Mouse (Mus musculus): ENCODE measurements at regions not wholly inside any gene's neighbourhood (a gene's known extent, or its start where the extent isn't known, plus 50 kb on each side); places are given as distances from the start of the nearest gene placed in this dataset.

DNA sequence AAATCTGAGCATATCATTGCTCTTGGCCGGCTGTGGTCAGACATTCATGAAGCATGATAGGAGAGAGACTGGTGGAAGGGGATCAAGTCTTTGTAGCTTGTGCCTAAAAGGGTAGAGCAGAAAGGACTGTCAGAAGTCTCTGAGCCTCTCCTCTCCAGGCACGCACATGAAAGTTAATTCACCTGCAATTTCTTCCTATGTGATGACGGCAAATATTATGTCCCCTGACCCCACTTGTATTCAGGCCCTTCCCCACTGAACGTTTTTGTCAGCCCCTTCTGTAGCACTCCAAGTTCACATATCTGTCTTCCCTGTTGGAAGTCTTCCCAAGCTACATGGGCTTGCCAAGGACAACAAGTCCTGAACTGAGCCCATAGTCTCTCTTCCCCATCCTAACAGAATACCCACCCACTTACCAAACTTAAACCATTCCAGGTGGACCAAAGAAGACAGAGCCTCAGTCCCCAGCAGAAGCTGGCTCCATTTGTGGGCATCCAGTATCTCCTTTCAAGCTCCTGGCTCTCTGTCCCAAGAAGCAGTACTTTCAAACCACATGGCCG is 719.3 kb downstream of the Tns3 start:
- DNase-seq (ENCODE audit: inconsistent age in 2 of 2, low spot score in 1 of 2) = no peak

- no peak for DNase-seq (ENCODE audit: inconsistent age in 2 of 2, low spot score in 1 of 2)
These were observed 720.0 kb downstream of the Tns3 start for GRCm38 (mm10) chr11:7944373-7944772.

DNA sequence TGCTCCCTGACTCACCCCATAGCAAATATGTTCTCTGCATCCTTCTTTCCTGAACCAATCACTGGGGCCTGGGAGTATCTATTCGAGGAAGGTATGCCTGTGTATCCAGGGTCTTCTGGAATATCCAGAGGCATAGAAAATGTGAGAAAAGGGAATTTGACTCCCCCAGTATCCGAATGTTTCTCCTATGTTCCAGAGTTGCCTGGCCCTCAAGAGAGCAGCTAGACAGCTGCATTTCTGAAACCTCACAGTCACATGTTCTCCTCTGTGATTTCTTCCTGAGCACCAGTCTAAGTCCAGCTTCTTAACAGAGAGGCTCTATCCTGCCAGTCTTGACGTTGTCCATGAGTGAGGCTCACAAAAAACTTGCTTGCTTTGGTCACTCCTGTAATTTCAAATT is 719.9 kb upstream of the Igfbp3 start:
- no peak for DNase-seq (ENCODE audit: inconsistent age in 2 of 2, low spot score in 1 of 2)

- DNase-seq (ENCODE audit: inconsistent age in 2 of 2, low spot score in 1 of 2) = no peak
These were observed 718.9 kb upstream of the Igfbp3 start for GRCm38 (mm10) chr11:7932638-7933037.

DNA sequence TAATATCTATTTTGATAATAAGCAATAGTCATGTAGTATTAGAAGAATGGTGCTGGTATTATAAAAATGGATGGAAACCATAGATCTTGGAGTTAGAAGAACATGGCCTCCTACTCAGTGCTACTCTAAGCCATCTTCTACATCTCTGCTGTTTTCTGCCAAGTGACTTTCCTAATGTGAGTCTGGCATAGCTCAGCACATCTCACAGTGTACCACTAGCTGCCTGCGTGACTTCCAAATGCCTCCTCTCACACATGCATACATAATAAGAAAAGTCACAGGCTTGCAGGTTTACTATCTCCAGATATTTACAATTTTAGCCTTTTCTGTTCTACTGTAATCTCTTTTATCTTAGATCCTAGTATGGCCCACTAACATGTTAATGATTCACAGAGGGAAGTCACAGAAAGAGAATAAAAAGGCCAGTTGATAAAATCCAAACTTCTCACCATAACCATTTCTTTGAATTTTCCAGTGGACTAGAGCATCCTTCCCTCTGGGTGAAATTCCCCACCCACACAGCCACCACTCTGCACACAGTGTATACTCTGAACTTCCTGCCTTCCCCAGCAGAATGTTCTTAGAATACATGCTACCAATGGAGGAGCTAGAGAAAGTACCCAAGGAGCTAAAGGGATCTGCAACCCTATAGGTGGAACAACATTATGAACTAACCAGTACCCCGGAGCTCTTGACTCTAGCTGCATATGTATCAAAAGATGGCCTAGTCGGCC is 717.5 kb upstream of the Igfbp3 start:
- no peak for DNase-seq (ENCODE audit: inconsistent age in 2 of 2, low spot score in 1 of 2)

- DNase-seq (ENCODE audit: inconsistent age in 2 of 2, low spot score in 1 of 2) = no peak
These were observed 714.0 kb upstream of the Igfbp3 start for GRCm38 (mm10) chr11:7927676-7928075.

DNA sequence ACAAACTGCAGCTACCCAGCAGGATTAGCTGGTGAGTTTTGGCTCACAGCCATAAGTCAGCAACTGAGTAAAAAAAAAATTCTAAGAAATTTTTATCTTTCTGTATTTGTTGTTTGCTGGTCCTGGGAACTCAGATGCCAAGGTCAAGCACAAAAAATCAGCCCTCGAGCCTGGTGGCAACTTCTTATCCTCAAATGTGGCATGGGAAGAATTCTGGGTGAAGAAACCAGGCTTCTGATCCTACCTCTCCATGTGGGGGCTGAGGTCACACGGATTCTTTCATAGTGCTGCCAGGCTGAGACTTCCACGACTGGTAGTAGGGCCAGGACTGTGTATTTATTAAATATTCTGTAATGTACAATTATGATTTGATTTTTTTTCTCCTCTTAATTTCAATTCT is 698.3 kb upstream of the Igfbp3 start:
- peak in 1 of 2 experiments; percentile 57 for DNase-seq (ENCODE audit: inconsistent age in 2 of 2, low spot score in 1 of 2)

DNA sequence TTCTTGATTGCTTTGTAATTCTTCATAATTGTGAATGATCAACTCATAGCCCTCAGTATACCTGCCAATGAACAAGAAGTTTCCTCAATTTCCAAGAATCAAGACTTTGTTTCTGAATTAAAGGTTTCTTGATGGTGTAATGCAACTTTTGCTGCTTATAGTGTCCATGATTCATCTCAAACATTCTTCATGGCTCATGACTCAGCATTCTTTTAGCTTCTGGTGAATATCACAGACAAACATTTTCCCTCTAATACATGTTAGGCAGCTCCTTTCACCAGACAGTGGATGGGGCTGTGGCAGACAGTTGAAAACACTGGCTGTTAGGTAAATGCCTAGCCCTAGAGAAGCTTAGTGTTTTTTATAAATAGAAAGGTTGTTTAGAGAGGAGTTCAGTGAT is 686.5 kb upstream of the Igfbp3 start:
- DNase-seq (ENCODE audit: inconsistent age in 2 of 2, low spot score in 1 of 2) = no peak

- DNase-seq (ENCODE audit: inconsistent age in 2 of 2, low spot score in 1 of 2) = no peak
These were observed 684.5 kb upstream of the Igfbp3 start for GRCm38 (mm10) chr11:7898204-7898603.

DNA sequence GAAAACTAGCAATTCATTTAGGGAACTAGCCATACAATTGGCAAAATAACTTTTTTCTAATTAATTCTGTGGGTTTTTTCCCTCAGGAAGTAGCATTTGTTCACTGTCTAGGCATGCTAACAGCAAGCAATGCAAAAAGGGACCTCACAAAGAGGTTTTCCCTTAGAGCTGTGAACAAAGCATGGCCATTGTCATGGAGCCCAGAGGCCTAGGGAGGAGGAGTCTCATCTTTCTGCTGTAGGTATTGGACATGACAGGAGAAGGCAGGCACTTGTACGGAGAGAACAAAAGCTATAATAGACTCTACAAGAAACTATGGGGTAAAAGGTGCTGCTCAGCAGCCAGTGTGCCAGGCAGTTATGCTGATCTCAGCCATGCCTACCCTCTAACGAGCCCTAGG is 666.8 kb upstream of the Igfbp3 start:
- DNase-seq (ENCODE audit: inconsistent age in 2 of 2, low spot score in 1 of 2) = no peak

DNA sequence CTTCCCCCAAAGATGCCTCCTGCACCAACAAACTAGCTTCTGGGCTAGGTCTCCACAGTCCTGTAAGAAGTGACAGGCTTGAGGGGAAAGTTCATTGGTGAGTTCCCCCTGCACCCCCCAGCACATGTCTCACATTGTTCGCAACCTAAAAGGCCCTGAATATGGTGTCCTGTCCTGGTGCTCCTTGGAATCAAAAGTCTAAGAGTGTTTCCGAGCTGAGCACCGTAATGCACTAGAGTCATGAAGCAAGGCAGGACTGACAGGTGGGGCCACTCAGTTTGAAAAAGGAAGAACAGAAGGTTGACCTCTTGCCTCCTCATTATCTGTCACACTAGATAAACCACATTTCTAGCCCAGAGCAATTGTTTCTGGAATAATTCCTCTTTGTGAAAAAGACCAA is 650.4 kb upstream of the Igfbp3 start:
- DNase-seq (ENCODE audit: inconsistent age in 2 of 2, low spot score in 1 of 2) = no peak

GRCm38 (mm10) chr11:7863711-7864110 is 650.0 kb upstream of the Igfbp3 start:
- no peak for DNase-seq (ENCODE audit: inconsistent age in 2 of 2, low spot score in 1 of 2)

DNA sequence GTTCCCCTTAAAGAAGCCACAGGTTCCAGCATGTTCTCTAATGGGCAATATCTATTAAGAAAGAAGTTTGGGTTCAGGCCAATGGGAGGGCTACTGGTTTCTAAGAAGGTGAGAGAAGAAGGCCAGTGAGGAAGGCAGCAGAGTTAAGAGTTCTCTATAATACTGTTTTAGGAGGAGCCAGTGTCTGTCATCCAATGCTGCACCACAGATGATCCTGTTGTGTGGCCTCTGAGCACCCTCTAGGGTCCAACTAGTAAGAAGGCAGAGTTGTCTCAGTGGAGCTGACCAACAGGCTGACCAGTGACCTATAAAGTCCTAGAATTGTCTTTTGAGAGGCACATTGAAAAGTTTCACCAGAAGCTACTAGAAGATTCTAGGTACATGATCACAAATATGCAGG is 648.8 kb upstream of the Igfbp3 start:
- DNase-seq (ENCODE audit: inconsistent age in 2 of 2, low spot score in 1 of 2) = peak in 1 of 2 experiments; percentile 61

DNA sequence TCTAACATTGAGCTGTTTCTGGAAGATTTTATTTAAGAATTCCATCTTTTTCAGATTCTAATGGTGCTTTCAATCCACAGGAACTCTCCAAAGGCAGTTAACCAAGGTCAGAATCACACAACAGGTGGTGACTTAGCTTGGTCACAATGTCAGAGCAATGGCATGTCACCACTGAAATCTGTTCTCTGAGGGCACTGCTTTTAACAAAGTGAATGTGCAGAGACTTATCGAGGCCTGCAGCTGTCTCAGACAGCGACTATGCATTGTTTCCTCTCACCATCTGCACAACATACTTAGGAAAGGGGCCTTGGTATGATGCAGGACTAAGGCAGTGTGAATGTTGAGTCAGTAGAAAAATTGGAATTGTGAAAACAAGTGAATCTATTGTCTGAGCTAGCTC is 638.9 kb upstream of the Igfbp3 start:
- DNase-seq (ENCODE audit: inconsistent age in 2 of 2, low spot score in 1 of 2) = no peak

GRCm38 (mm10) chr11:7838311-7839237 is 624.9 kb upstream of the Igfbp3 start:
- peak; percentile 13 to 63 for DNase-seq (ENCODE audit: inconsistent age in 2 of 2, low spot score in 1 of 2)

GRCm38 (mm10) chr11:7837486-7837885 is 623.8 kb upstream of the Igfbp3 start:
- DNase-seq (ENCODE audit: inconsistent age in 2 of 2, low spot score in 1 of 2) = no peak

DNA sequence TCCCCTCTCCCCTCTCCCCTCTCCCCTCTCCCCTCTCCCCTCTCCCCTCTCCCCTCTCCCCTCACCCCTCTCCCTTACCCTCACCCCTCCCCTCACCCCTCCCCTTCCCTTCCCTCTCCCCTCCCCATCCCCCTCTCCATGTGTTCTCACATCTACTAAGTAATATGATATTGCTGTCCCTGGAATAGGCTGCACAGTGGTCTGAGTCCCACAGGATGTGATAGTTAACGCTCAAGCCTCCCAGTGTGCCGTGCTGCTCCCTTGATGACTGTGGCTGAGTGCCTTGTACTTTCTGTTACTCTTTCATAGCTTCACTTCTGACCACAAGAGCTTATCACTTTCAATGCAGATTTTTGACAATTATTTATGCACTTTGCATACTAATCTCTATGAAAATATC is 620.4 kb upstream of the Igfbp3 start:
- DNase-seq (ENCODE audit: inconsistent age in 2 of 2, low spot score in 1 of 2) = no peak

DNA sequence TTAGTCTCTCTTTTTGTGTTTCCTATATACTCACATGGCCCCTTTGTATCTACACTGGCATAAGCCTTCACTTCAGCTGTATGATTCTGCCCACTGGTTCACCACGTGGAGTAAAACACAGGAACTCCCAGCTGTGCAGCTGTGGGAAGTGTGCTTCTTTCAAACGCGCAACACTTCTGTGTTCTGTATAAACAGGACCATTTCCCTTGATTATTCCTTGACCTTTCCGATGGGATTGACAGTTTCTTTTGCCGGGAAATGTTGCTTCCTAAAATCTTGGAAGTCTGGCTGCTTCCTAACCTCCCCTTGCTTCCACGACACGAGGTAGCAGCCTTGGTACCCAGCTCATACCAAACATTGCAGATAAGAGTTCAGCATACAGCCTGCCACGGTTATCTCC is 618.7 kb upstream of the Igfbp3 start:
- DNase-seq (ENCODE audit: inconsistent age in 2 of 2, low spot score in 1 of 2) = no peak

DNA sequence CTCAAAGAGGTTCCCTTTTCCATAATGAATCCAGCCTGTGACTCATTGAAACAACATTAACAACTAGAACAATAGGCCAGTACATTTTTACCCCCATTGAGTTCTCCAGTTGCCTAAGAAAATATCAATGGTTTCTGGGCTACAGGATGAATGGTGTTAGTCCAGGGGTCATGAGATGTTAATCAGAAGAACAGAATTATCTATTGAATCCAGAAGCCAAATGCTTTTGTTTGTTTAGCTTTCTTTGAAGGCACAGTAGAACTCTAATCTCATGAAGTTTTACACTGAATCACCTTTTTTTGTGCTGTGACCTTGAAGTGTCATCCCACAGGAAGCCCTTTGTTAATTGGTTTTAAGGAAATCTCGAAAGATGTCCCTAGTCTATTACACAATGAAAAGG is 616.0 kb upstream of the Igfbp3 start:
- DNase-seq (ENCODE audit: inconsistent age in 2 of 2, low spot score in 1 of 2) = peak in 1 of 2 experiments; percentile 54

DNA sequence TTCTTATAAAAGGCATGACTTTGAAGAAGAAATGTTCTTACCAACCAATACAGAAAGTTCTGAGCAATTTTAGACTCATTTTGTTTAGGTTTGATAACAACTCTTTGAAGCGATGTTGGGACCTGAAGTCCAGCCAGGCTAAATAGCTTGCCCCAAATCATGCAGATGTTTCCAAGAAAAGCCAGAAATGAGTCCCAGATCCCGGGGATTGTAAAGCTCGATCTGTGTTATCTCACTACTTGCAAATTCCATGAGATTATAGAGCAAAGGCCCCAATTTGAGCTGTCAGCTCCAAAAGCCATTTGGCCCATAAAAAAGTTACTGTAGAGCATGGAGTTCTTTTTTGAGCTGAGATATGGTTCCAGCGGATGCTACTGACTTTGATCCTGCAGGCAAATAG is 614.3 kb upstream of the Igfbp3 start:
- no peak for DNase-seq (ENCODE audit: inconsistent age in 2 of 2, low spot score in 1 of 2)

- no peak for DNase-seq (ENCODE audit: inconsistent age in 2 of 2, low spot score in 1 of 2)
These were observed 613.7 kb upstream of the Igfbp3 start for GRCm38 (mm10) chr11:7827402-7827801.

GRCm38 (mm10) chr11:7815750-7816149 is 602.0 kb upstream of the Igfbp3 start:
- DNase-seq (ENCODE audit: inconsistent age in 2 of 2, low spot score in 1 of 2) = peak; percentile 21 to 82
